Comparison of ENCODE assay signal across 9 mouse cellular contexts in genomic region chr8:109656860-109657259, GRCm38 (mm10).
"Had no signal": no experiment of that assay in that cellular context is flagged by ENCODE, and none has a peak within 500 bp of the region (broad histone marks: within the 10 kb centered on the region; RNA-seq: fewer than 3 reads in every experiment).

No protein-coding gene starts in this region.

- DNase-seq: kidney, adult 11 months; kidney, adult 8-10 months; kidney, postnatal 10 days; kidney, postnatal 36 days; liver; lung, adult 18-20 months; lung, postnatal 10 days; lung, postnatal 36 days; thymus, postnatal 25 days had no signal
